Mouse (Mus musculus) left cerebral cortex, adult 18-20 months (tissue): ENCODE measurements around the gene Chid1. TPM values are rescaled to one million over a fixed set of nuclear protein-coding genes. Genes with fewer than 3 reads are reported as not detected.

Experiments used
- DNase-seq, 2 experiments: peaks; one replicate each; pipeline ENCODE4 v3.0.0; 2021 to 2022; ENCODE audit warnings: low spot score in 2 of 2, mixed read lengths in 1 of 2
- total RNA-seq, 2 experiments: library from RNA; stranded (reverse); gene quantifications; 2 replicates each; pipeline ENCODE4 v1.2.3; 2021

Chid1 gene
- total RNA-seq, 2 experiments from 2014 or later, result 60.4 to 72.2 TPM

- DNase-seq, result no peak
These were observed 29.5 kb downstream of the Chid1 start for GRCm38 (mm10) chr7:141510196-141510595.

GRCm38 (mm10) chr7:141508160-141508559, 31.5 kb downstream of the Chid1 start:
- DNase-seq, result no peak

GRCm38 (mm10) chr7:141506278-141506677, 33.4 kb downstream of the Chid1 start:
- no peak for DNase-seq

GRCm38 (mm10) chr7:141502556-141502905, 37.1 kb downstream of the Chid1 start:
- no peak for DNase-seq

GRCm38 (mm10) chr7:141501820-141502555, 37.7 kb downstream of the Chid1 start:
- DNase-seq, result no peak

- no peak for DNase-seq
These were observed 42.1 kb downstream of the Chid1 start for GRCm38 (mm10) chr7:141497600-141497999.

- DNase-seq, result no peak
These were observed 43.7 kb downstream of the Chid1 start for GRCm38 (mm10) chr7:141495940-141496339.

- DNase-seq, result no peak
These were observed 44.3 kb downstream of the Chid1 start for GRCm38 (mm10) chr7:141495379-141495778.

GRCm38 (mm10) chr7:141493729-141494128, 45.9 kb downstream of the Chid1 start:
- DNase-seq, result no peak

GRCm38 (mm10) chr7:141492738-141493137, 46.9 kb downstream of the Chid1 start:
- DNase-seq, result no peak

- DNase-seq, result no peak
These were observed 48.5 kb downstream of the Chid1 start for GRCm38 (mm10) chr7:141491151-141491550.

- DNase-seq, result no peak
These were observed 52.5 kb downstream of the Chid1 start for GRCm38 (mm10) chr7:141487141-141487540.

- no peak for DNase-seq
These were observed 53.4 kb downstream of the Chid1 start for GRCm38 (mm10) chr7:141486239-141486638.

GRCm38 (mm10) chr7:141485606-141486005, 54.1 kb downstream of the Chid1 start:
- DNase-seq, result no peak

GRCm38 (mm10) chr7:141485186-141485585, 54.5 kb downstream of the Chid1 start:
- DNase-seq, result no peak

- DNase-seq, result no peak
These were observed 55.2 kb downstream of the Chid1 start for GRCm38 (mm10) chr7:141484186-141485120.

- no peak for DNase-seq
These were observed 56.5 kb downstream of the Chid1 start for GRCm38 (mm10) chr7:141483114-141483653.

- no peak for DNase-seq
These were observed 57.1 kb downstream of the Chid1 start for GRCm38 (mm10) chr7:141482531-141483024.

GRCm38 (mm10) chr7:141481498-141482401, 57.9 kb downstream of the Chid1 start:
- DNase-seq, result peak; percentile 50 to 60

GRCm38 (mm10) chr7:141480842-141481497, 58.7 kb downstream of the Chid1 start:
- peak; percentile 62 to 77 for DNase-seq
